Mouse (Mus musculus): ENCODE measurements around the gene Zfp334. TPM values are rescaled to one million over a fixed set of nuclear protein-coding genes. Genes with fewer than 3 reads are reported as not detected.

The Zfp334 gene
- total RNA-seq, 1 experiment from 2014 or later, result not detected

GRCm38 (mm10) chr2:165387370-165387769 is 689 bp downstream of the Zfp334 start:
- ATAC-seq (ENCODE audit: extremely low read depth, insufficient number of reproducible peaks, low FRiP score, poor library complexity, severe bottlenecking), result no peak

- ATAC-seq (ENCODE audit: extremely low read depth, insufficient number of reproducible peaks, low FRiP score, poor library complexity, severe bottlenecking), result no peak
Observed at GRCm38 (mm10) chr2:165380050-165380449, 8.0 kb downstream of the Zfp334 start.

- ATAC-seq (ENCODE audit: extremely low read depth, insufficient number of reproducible peaks, low FRiP score, poor library complexity, severe bottlenecking), result no peak
Observed at GRCm38 (mm10) chr2:165376001-165376400, 12.1 kb downstream of the Zfp334 start.

GRCm38 (mm10) chr2:165375478-165375877 is 12.6 kb downstream of the Zfp334 start:
- no peak for ATAC-seq (ENCODE audit: extremely low read depth, insufficient number of reproducible peaks, low FRiP score, poor library complexity, severe bottlenecking)

- no peak for ATAC-seq (ENCODE audit: extremely low read depth, insufficient number of reproducible peaks, low FRiP score, poor library complexity, severe bottlenecking)
Observed at GRCm38 (mm10) chr2:165371066-165371465, 17.0 kb downstream of the Zfp334 start.

GRCm38 (mm10) chr2:165370348-165370747 is 17.7 kb downstream of the Zfp334 start:
- ATAC-seq (ENCODE audit: extremely low read depth, insufficient number of reproducible peaks, low FRiP score, poor library complexity, severe bottlenecking), result no peak

- ATAC-seq (ENCODE audit: extremely low read depth, insufficient number of reproducible peaks, low FRiP score, poor library complexity, severe bottlenecking), result no peak
Observed at GRCm38 (mm10) chr2:165368496-165368895, 19.6 kb downstream of the Zfp334 start, which contains the start of gene Zfp663. TSS of gene Zfp663 (minus strand) at chr2:165368729.

- ATAC-seq (ENCODE audit: extremely low read depth, insufficient number of reproducible peaks, low FRiP score, poor library complexity, severe bottlenecking), result no peak
Observed at GRCm38 (mm10) chr2:165367868-165368439, 20.1 kb downstream of the Zfp334 start.

- no peak for ATAC-seq (ENCODE audit: extremely low read depth, insufficient number of reproducible peaks, low FRiP score, poor library complexity, severe bottlenecking)
Observed at GRCm38 (mm10) chr2:165367047-165367520, 21.0 kb downstream of the Zfp334 start.

- 0 out of 2 replicates have a peak, but pooled peaks have one; percentile 20 for ATAC-seq (ENCODE audit: extremely low read depth, insufficient number of reproducible peaks, low FRiP score, poor library complexity, severe bottlenecking)
Observed at GRCm38 (mm10) chr2:165364334-165365091, 23.5 kb downstream of the Zfp334 start.

- ATAC-seq (ENCODE audit: extremely low read depth, insufficient number of reproducible peaks, low FRiP score, poor library complexity, severe bottlenecking), result no peak
Observed at GRCm38 (mm10) chr2:165363282-165363681, 24.8 kb downstream of the Zfp334 start.

- no peak for ATAC-seq (ENCODE audit: extremely low read depth, insufficient number of reproducible peaks, low FRiP score, poor library complexity, severe bottlenecking)
Observed at GRCm38 (mm10) chr2:165360861-165361260, 27.2 kb downstream of the Zfp334 start.

GRCm38 (mm10) chr2:165351828-165352513 is 36.1 kb downstream of the Zfp334 start:
- ATAC-seq (ENCODE audit: extremely low read depth, insufficient number of reproducible peaks, low FRiP score, poor library complexity, severe bottlenecking), result no peak

- ATAC-seq (ENCODE audit: extremely low read depth, insufficient number of reproducible peaks, low FRiP score, poor library complexity, severe bottlenecking), result no peak
Observed at GRCm38 (mm10) chr2:165349466-165349865, 38.6 kb downstream of the Zfp334 start.

- ATAC-seq (ENCODE audit: extremely low read depth, insufficient number of reproducible peaks, low FRiP score, poor library complexity, severe bottlenecking), result no peak
Observed at GRCm38 (mm10) chr2:165346180-165346579, 41.9 kb downstream of the Zfp334 start.

- no peak for ATAC-seq (ENCODE audit: extremely low read depth, insufficient number of reproducible peaks, low FRiP score, poor library complexity, severe bottlenecking)
Observed at GRCm38 (mm10) chr2:165337191-165337590, 50.9 kb downstream of the Zfp334 start.

- 0 out of 2 replicates have a peak, but pooled peaks have one; percentile 28 for ATAC-seq (ENCODE audit: extremely low read depth, insufficient number of reproducible peaks, low FRiP score, poor library complexity, severe bottlenecking)
Observed at GRCm38 (mm10) chr2:165332610-165333210, 55.3 kb downstream of the Zfp334 start.

- ATAC-seq (ENCODE audit: extremely low read depth, insufficient number of reproducible peaks, low FRiP score, poor library complexity, severe bottlenecking), result no peak
Observed at GRCm38 (mm10) chr2:165329703-165330102, 58.4 kb downstream of the Zfp334 start.

GRCm38 (mm10) chr2:165328746-165329145 is 59.3 kb downstream of the Zfp334 start:
- no peak for ATAC-seq (ENCODE audit: extremely low read depth, insufficient number of reproducible peaks, low FRiP score, poor library complexity, severe bottlenecking)
